Mouse (Mus musculus) lung, adult 2 months (tissue): ENCODE results near the gene Pum1.

Experiments used
- CTCF ChIP-seq: fragments of 200-500 bp; IDR thresholded peaks from 2 replicates; pipeline ENCODE4 v1.5.1; 2011; ENCODE audit warnings: mild to moderate bottlenecking, low read length, control low read depth; ENCODE audit not compliant: insufficient read depth
- POLR2A ChIP-seq: fragments of 200-500 bp; IDR thresholded peaks from 2 replicates; pipeline ENCODE4 v1.6.1; 2011; ENCODE audit warnings: low read depth, mild to moderate bottlenecking, control low read depth, low read length, borderline replicate concordance; ENCODE audit errors: extremely low read depth

DNA sequence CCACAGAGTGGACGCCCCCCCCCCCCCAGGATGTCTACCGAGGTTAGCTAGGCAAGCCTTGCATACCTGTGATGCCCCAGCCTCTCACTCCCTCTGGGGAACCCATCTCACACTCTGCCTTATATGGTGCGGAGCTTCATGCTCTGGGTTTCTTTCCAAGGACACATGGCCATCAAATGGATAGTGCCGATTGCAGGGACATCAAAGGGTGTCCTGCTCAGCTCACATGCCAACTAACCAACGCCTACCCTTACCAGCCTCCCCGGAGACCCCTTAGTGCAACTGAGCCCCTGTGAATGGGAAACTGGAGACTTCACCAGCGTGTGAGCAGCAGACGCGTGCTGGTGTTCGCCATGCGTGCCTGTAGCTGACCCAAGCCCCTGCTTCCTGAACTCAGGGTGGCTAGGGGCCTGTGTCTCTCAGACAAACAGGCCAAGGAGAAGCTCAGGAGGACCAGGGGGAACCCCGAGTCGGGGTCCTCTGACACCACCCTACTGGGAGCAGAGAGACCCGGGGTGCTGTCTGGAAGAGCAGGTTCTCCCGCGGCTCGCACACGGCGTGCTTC, 128.8 kb downstream of the Pum1 start:
- TF ChIP-seq CTCF (no peak), POLR2A (no peak)
